Mouse (Mus musculus) forebrain, embryonic 12.5 days (tissue): ENCODE measurements around the gene Psme1. TPM values are rescaled to one million over a fixed set of nuclear protein-coding genes. Genes with fewer than 3 reads are reported as not detected.

Experiments
- ATAC-seq: fragments of 200-750 bp; cut with Nextera tagmentation; 2 replicates; pipeline ENCODE4 v1.8.0; 2017; ENCODE audit warnings: moderate TSS enrichment; ENCODE audit not compliant: low FRiP score
- H3K27ac ChIP-seq: fragments of 300-500 bp; sonication (generic); 2 replicates; pipeline ENCODE4 v1.5.1; 2016; ENCODE audit warnings: mild to moderate bottlenecking
- H3K27me3 ChIP-seq: fragments of 300-500 bp; sonication (generic); 2 replicates; pipeline ENCODE4 v1.6.1; 2016; ENCODE audit warnings: mild to moderate bottlenecking
- H3K36me3 ChIP-seq: fragments of 300-500 bp; sonication (generic); replicated peaks from 2 replicates; pipeline ENCODE4 v1.6.1; 2016; ENCODE audit warnings: mild to moderate bottlenecking
- H3K4me1 ChIP-seq: fragments of 300-500 bp; sonication (generic); 2 replicates; pipeline ENCODE4 v1.6.1; 2016
- H3K4me2 ChIP-seq: fragments of 300-500 bp; sonication (generic); 2 replicates; pipeline ENCODE4 v1.6.1; 2016; ENCODE audit warnings: mild to moderate bottlenecking, moderate library complexity
- H3K4me3 ChIP-seq: fragments of 300-500 bp; sonication (generic); replicated peaks from 2 replicates; pipeline ENCODE4 v1.5.1; 2016; ENCODE audit warnings: mild to moderate bottlenecking
- H3K9ac ChIP-seq: fragments of 300-500 bp; sonication (generic); 2 replicates; pipeline ENCODE4 v1.6.1; 2016; ENCODE audit warnings: mild to moderate bottlenecking
- H3K9me3 ChIP-seq: fragments of 300-500 bp; sonication (generic); 2 replicates; pipeline ENCODE4 v1.6.1; 2016
- WGBS: fragments of 180-500 bp; shearing (Covaris S2); methylation state at CpG from one replicate; pipeline ENCODE4 v1.1.7; 2016; 5-methylcytosine and 5-hydroxymethylcytosine counted together
- polyA plus RNA-seq: library from polyadenylated mRNA; unstranded; fragments of >200 nt; fragmentation: Nextera tagmentation; extraction: Ambion mirVana; gene quantifications from 2 replicates; pipeline ENCODE4 v1.2.1, GENCODE M21; 2016

The Psme1 gene
- polyA plus RNA-seq, 1 experiment from 2014 or later: 117 TPM

- 30% methylated on average over 5 of the region's 5 CpGs for WGBS
- Histone ChIP-seq H3K4me3 (no peak overlapping the region), H3K4me2 (no peak overlapping the region), H3K9me3 (no peaks in the 10 kb centered on the region), H3K27me3 (no peaks in the 10 kb centered on the region), H3K9ac (no peak overlapping the region), H3K4me1 (peaks cover 16% of the 10 kb centered on the region), H3K36me3 (no peaks in the 10 kb centered on the region), H3K27ac (no peak overlapping the region)
- ATAC-seq: no peak
Observed at GRCm38 (mm10) chr14:55557003-55557402, 20.9 kb upstream of the Psme1 start.

GRCm38 (mm10) chr14:55557587-55557986 is 20.3 kb upstream of the Psme1 start:
- H3K9me3 ChIP-seq: no peaks in the 10 kb centered on the region
- no peak overlapping the region for H3K9ac ChIP-seq
- no peak overlapping the region for H3K4me3 ChIP-seq
- H3K4me1 ChIP-seq: peaks cover 18% of the 10 kb centered on the region
- no peaks in the 10 kb centered on the region for H3K36me3 ChIP-seq
- H3K27ac ChIP-seq: no peak overlapping the region
- H3K27me3 ChIP-seq: no peaks in the 10 kb centered on the region
- 87% methylated on average over 3 of the region's 3 CpGs for WGBS
- ATAC-seq: no peak
- no peak overlapping the region for H3K4me2 ChIP-seq

GRCm38 (mm10) chr14:55558740-55559448 is 19.0 kb upstream of the Psme1 start:
- no peak overlapping the region for H3K27ac ChIP-seq
- 56% methylated on average over 6 of the region's 6 CpGs for WGBS
- peak overlapping the region; percentile 71; the same call in 1 of the 2 replicates for H3K9ac ChIP-seq
- ATAC-seq: no peak
- H3K4me2 ChIP-seq: peak overlapping the region; percentile 81
- H3K27me3 ChIP-seq: no peaks in the 10 kb centered on the region
- peak overlapping the region; percentile 69 for H3K4me3 ChIP-seq
- H3K36me3 ChIP-seq: peaks cover 6% of the 10 kb centered on the region
- peaks cover 18% of the 10 kb centered on the region for H3K4me1 ChIP-seq
- no peaks in the 10 kb centered on the region for H3K9me3 ChIP-seq

- Histone ChIP-seq H3K27me3 (no peaks in the 10 kb centered on the region), H3K36me3 (peaks cover 15% of the 10 kb centered on the region), H3K4me3 (peak within 1 kb of the TSS; percentile 69), H3K4me2 (peak within 1 kb of the TSS; percentile 81), H3K9ac (peak within 1 kb of the TSS; percentile 71), H3K27ac (peak within 1 kb of the TSS; percentile 98), H3K9me3 (no peaks in the 10 kb centered on the region), H3K4me1 (peaks cover 18% of the 10 kb centered on the region)
- under 1% methylated on average over 27 of the region's 27 CpGs for WGBS
- peak; percentile 84 for ATAC-seq
Observed at GRCm38 (mm10) chr14:55559799-55560201, 18.1 kb upstream of the Psme1 start, which contains the start of gene Dcaf11. Gene Dcaf11, plus strand, starts transcription at chr14:55560006.

- H3K9me3 ChIP-seq: no peaks in the 10 kb centered on the region
- peak; percentile 97 for ATAC-seq
- peaks cover 18% of the 10 kb centered on the region for H3K4me1 ChIP-seq
- H3K4me3 ChIP-seq: peak within 1 kb of the TSS; percentile 69
- under 1% methylated on average over 51 of the region's 51 CpGs for WGBS
- H3K27ac ChIP-seq: peak within 1 kb of the TSS; percentile 98
- H3K4me2 ChIP-seq: peak within 1 kb of the TSS; percentile 81
- H3K36me3 ChIP-seq: peaks cover 21% of the 10 kb centered on the region
- H3K27me3 ChIP-seq: no peaks in the 10 kb centered on the region
- peak within 1 kb of the TSS; percentile 71 for H3K9ac ChIP-seq
Observed at GRCm38 (mm10) chr14:55560202-55561073, 17.5 kb upstream of the Psme1 start, which contains the start of gene A730061H03Rik. Gene A730061H03Rik, minus strand, starts transcription at chr14:55560406.

- ATAC-seq: no peak
- Histone ChIP-seq H3K27me3 (no peaks in the 10 kb centered on the region), H3K4me1 (peaks cover 17% of the 10 kb centered on the region), H3K36me3 (peaks cover 35% of the 10 kb centered on the region), H3K4me3 (no peak overlapping the region), H3K9me3 (no peaks in the 10 kb centered on the region), H3K27ac (no peak overlapping the region), H3K4me2 (no peak overlapping the region), H3K9ac (no peak overlapping the region)
- 85% methylated on average over 10 of the region's 10 CpGs for WGBS
Observed at GRCm38 (mm10) chr14:55561860-55562259, 16.1 kb upstream of the Psme1 start.

GRCm38 (mm10) chr14:55563249-55563648 is 14.7 kb upstream of the Psme1 start:
- WGBS: 88% methylated on average over 11 of the region's 11 CpGs

GRCm38 (mm10) chr14:55565748-55566147 is 12.2 kb upstream of the Psme1 start:
- H3K4me3 ChIP-seq: no peak overlapping the region
- 81% methylated on average over 3 of the region's 3 CpGs for WGBS
- H3K27ac ChIP-seq: no peak overlapping the region
- ATAC-seq: no peak
- H3K4me1 ChIP-seq: peaks cover 14% of the 10 kb centered on the region
- no peak overlapping the region for H3K9ac ChIP-seq
- peaks cover 62% of the 10 kb centered on the region for H3K36me3 ChIP-seq
- no peaks in the 10 kb centered on the region for H3K9me3 ChIP-seq
- H3K27me3 ChIP-seq: no peaks in the 10 kb centered on the region
- no peak overlapping the region for H3K4me2 ChIP-seq

More at GRCm38 (mm10) chr14:55563249-55563648, 14.7 kb upstream of the Psme1 start:
- Histone ChIP-seq H3K27ac (no peak overlapping the region), H3K4me2 (no peak overlapping the region), H3K4me1 (peaks cover 17% of the 10 kb centered on the region), H3K27me3 (no peaks in the 10 kb centered on the region), H3K9me3 (no peaks in the 10 kb centered on the region), H3K36me3 (peaks cover 49% of the 10 kb centered on the region), H3K9ac (no peak overlapping the region), H3K4me3 (no peak overlapping the region)
- ATAC-seq: no peak

- Histone ChIP-seq H3K4me1 (no peaks in the 10 kb centered on the region), H3K9me3 (no peaks in the 10 kb centered on the region), H3K27me3 (no peaks in the 10 kb centered on the region), H3K4me2 (no peak overlapping the region), H3K27ac (no peak overlapping the region), H3K4me3 (no peak overlapping the region), H3K36me3 (peaks cover 62% of the 10 kb centered on the region), H3K9ac (no peak overlapping the region)
- 91% methylated on average over 3 of the region's 3 CpGs for WGBS
- ATAC-seq: no peak
Observed at GRCm38 (mm10) chr14:55567496-55567895, 10.4 kb upstream of the Psme1 start.

GRCm38 (mm10) chr14:55570588-55570987 is 7.3 kb upstream of the Psme1 start:
- Histone ChIP-seq H3K4me3 (no peak overlapping the region), H3K9ac (no peak overlapping the region), H3K36me3 (peaks cover 40% of the 10 kb centered on the region), H3K4me1 (no peaks in the 10 kb centered on the region), H3K27me3 (no peaks in the 10 kb centered on the region), H3K9me3 (no peaks in the 10 kb centered on the region), H3K27ac (no peak overlapping the region), H3K4me2 (no peak overlapping the region)
- no peak for ATAC-seq
- 87% methylated on average over 2 of the region's 2 CpGs for WGBS

- Histone ChIP-seq H3K9ac (no peak overlapping the region), H3K27me3 (no peaks in the 10 kb centered on the region), H3K27ac (no peak overlapping the region), H3K4me2 (no peak overlapping the region), H3K4me1 (no peaks in the 10 kb centered on the region), H3K9me3 (no peaks in the 10 kb centered on the region), H3K4me3 (no peak overlapping the region), H3K36me3 (peaks cover 28% of the 10 kb centered on the region)
- ATAC-seq: no peak
Observed at GRCm38 (mm10) chr14:55571760-55572159, 6.2 kb upstream of the Psme1 start.

GRCm38 (mm10) chr14:55575302-55575701 is 2.6 kb upstream of the Psme1 start, which contains the start of gene Fitm1:
Gene Fitm1, plus strand, starts transcription at chr14:55575617.
- H3K36me3 ChIP-seq: peaks cover 4% of the 10 kb centered on the region
- H3K4me2 ChIP-seq: no peak within 1 kb of the TSS
- H3K27ac ChIP-seq: no peak within 1 kb of the TSS
- H3K27me3 ChIP-seq: no peaks in the 10 kb centered on the region
- ATAC-seq: no peak
- no peak within 1 kb of the TSS for H3K9ac ChIP-seq
- no peak within 1 kb of the TSS for H3K4me3 ChIP-seq
- H3K4me1 ChIP-seq: peaks cover 12% of the 10 kb centered on the region
- WGBS: 78% methylated on average over 7 of the region's 8 CpGs
- H3K9me3 ChIP-seq: no peaks in the 10 kb centered on the region
